Mouse (Mus musculus) right cerebral cortex, postnatal 4 days (tissue): ENCODE measurements around the gene Ufsp1.
"Not testable (repeated sequence)": the region's sequence is repeated elsewhere in the genome, so short reads cannot be mapped to it uniquely, and the experiment has no call there.

Experiments used
- DNase-seq: peaks from one replicate; pipeline ENCODE4 v3.0.0-alpha.2; 2022

Gene Ufsp1

GRCm38 (mm10) chr5:137293839-137294743, at the start of gene Ufsp1:
Gene Ufsp1, plus strand, starts transcription at chr5:137294629.
- peak; percentile 95 for DNase-seq

GRCm38 (mm10) chr5:137263897-137264720, 30.3 kb upstream of the Ufsp1 start:
- DNase-seq = no peak

DNA sequence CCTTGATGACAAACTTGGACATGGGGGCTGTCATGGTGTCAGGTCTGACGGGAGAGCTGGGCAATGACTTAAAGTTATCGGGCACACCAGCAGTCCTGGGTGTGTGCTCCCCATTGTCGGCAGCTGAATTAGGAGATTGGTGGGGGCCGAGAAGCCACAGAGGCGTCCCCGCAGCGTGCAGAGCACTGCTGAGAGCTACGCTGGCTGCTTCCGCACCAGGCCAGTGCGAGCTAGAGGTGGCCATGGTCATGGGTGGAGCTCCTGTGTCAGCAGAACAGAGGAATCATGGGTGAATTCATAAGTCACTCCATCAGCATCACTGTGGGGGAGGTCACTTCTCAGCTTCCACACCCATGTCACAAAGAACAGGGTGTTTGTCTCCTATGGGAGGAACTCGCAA, 29.6 kb upstream of the Ufsp1 start:
- no peak for DNase-seq

DNA sequence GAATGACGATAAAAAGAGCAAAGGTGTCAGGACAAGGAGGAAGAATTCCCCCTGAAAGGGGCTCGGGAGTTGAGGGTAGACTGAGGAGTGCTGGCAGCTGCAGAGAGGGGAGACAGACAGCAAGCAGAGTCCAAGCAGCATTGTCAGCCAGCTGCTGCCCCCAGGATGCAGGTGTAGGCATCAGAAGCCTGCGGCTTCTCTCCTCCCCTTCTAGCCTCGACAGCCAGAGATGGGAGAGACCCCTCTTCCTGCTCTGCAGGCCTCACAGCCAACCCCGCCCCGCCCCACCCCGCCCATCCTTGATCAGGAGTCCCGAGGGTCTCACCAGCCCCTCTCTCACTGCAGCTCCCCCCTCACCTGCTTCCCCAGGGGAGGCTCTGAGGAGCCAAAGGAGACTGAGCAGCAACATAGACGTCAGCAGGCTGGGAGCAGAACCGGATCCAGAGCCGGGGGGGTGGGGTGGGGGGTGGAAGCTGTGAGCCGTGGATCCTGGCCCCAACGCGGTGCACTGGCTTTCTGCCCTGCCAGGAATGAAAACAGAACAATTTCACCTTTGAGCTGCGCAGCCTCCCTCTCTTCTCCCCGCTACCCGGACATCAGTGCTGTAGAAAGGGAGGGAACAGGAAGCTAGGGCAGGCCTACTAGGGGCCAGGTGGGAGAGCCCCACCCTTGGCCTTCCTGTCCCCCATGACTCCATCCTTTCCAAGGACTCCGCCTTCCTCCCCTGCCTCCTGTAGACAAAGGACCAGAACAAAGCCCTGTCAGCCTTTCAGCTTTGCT, 26.1 kb upstream of the Ufsp1 start:
- DNase-seq = no peak

- DNase-seq = peak; percentile 36
Measured at GRCm38 (mm10) chr5:137277360-137278342, 16.8 kb upstream of the Ufsp1 start.

- not testable (repeated sequence) for DNase-seq
Measured at GRCm38 (mm10) chr5:137284411-137284810, 10.0 kb upstream of the Ufsp1 start.

GRCm38 (mm10) chr5:137285045-137285444, 9.4 kb upstream of the Ufsp1 start:
- peak; percentile 72 for DNase-seq

DNA sequence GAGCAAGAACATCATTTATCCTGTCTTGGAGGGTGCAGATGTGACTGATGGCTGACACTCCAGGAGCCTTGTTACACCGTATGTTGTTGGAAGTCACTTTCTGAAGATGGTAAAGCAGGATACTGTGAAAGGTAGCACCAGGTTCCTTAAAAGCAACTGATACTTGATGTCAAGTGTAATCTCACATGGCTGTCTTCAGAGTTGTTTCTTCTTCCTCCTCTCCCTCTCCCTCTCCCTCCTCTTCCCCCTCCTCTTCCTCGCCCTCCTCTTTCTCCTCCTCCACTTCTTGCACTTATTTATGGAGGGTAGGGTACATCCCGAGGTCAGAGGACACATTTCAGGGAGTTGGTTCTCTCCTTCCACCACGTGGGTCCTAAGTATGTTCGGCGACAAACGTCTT, 8.4 kb upstream of the Ufsp1 start:
- DNase-seq = no peak

GRCm38 (mm10) chr5:137286655-137287031, 7.8 kb upstream of the Ufsp1 start:
- DNase-seq = peak; percentile 93

DNA sequence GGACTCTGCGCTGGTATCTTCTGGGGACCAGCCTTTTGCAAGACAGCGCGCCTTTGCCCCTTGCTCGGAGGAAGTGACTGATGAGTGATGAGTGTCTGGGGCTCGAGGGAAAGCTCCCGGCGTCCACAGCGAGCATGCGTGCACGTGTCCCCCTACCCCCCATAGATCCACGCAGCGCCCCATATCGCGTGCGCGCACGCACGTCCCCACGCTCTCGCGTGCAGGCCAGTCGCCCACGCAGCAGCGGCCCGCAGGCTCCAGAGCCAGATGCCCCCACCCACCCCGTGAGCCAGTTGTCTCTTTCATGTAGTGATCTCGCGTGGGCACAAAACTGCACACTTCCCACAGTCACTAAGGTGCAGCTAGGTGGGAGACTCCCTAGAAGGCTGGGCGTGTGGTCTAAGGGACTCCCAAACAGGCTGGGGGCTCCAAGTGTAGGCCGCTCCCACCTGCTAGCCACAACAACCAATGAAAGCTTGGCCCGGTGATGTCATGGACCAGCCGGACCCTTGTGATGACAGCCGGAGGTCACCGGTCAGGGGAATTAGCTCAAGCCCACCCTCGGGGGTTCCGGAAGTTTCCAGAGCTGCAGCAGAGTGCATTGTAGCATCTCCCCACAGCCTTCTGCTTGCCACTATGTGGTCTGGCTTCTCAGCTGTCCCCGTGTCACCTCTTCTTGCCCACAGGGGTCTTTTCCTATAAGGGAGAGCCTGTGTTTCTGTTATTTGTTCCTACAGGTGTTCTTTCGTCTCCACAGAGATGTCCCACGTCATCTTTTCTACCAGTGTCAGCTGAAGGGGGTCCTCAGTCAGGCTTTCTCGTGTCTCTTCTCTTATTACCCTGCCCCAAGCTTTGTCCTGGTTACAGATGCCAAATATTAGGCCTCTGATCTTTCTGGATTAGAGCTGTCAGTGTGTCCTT, 7.1 kb upstream of the Ufsp1 start, which contains the start of gene Ache:
TSS of gene Ache (plus strand) at position 488 of the 921 bp plus-strand sequence.
- peak; percentile 75 for DNase-seq

GRCm38 (mm10) chr5:137287953-137288743, 6.3 kb upstream of the Ufsp1 start:
- peak; percentile 56 for DNase-seq

- peak; percentile 79 for DNase-seq
Measured at GRCm38 (mm10) chr5:137288999-137289470, 5.4 kb upstream of the Ufsp1 start.

- DNase-seq = no peak
Measured at GRCm38 (mm10) chr5:137289591-137290365, 4.7 kb upstream of the Ufsp1 start.

- peak; percentile 51 for DNase-seq
Measured at GRCm38 (mm10) chr5:137290677-137291076, 3.8 kb upstream of the Ufsp1 start.

- DNase-seq = no peak
Measured at GRCm38 (mm10) chr5:137291381-137291926, 3.0 kb upstream of the Ufsp1 start.

DNA sequence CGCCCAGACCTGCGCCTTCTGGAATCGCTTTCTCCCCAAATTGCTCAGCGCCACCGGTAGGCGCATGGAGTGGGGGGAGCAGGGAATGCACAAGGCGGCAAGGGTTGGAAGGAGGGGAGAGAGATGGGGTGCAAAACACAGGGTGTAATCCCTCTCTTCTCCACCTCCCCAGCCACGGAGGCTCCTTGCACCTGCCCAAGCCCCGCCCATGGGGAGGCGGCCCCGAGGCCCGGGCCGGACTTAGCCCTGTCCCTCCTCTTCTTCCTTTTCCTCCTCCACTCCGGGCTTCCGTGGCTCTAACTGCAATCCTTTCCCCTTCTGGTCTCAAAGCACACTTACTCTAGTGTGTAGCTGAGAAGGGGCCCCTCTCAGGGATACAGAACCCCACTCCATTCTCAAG, 1.1 kb upstream of the Ufsp1 start:
- DNase-seq = peak; percentile 59

DNA sequence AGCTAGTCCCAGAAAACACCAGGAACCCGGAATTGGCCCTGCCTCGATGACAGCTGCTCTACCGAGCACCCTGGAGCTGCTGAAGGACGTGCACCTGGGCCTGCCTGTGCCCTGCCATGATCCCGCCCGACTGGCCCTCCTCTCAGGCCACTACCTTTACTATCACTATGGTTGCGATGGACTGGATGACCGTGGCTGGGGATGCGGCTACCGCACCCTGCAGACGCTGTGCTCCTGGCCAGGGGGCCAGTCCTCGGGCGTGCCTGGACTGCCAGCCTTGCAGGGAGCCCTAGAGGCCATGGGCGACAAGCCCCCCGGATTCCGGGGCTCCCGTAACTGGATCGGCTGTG, 290 bp downstream of the Ufsp1 start:
- no peak for DNase-seq

DNA sequence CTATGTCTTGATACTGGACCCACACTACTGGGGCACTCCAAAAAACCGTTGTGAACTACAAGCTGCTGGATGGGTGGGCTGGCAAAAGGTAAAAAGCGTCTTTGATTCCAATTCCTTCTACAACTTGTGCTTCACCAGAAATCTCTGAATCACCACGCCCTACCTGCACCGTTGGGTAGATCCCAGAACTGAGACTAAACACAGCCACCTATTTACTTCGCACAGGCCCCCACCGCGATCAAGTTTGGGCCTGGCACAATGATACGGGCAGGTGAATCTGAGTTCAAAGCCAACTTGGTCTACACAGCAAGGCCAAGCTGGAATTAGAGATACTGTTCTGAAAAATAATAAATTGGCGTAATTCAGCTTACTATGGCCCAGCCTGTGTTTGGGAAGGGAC, 867 bp downstream of the Ufsp1 start:
- no peak for DNase-seq
